Mouse (Mus musculus) heart, embryonic 14.5 days (tissue): ENCODE measurements around the gene Dctn1. TPM values are rescaled to one million over a fixed set of nuclear protein-coding genes. Genes with fewer than 3 reads are reported as not detected.

Experiments used
- ATAC-seq: fragments of 200-750 bp; cut with Nextera tagmentation; 2 replicates; pipeline ENCODE4 v1.8.0; 2017; ENCODE audit warnings: low read depth, moderate TSS enrichment; ENCODE audit not compliant: insufficient number of reproducible peaks, insufficient read depth, low FRiP score
- H3K27ac ChIP-seq, 2 experiments: fragments of 200-500 bp in 1 of 2; fragments of 300-500 bp in 1 of 2; sonication (generic) in 1 of 2; replicated peaks in 1 of 2; 2 replicates each; pipeline ENCODE4 v1.5.1; 2012 to 2014; ENCODE audit warnings: low read depth in 2 of 2, low read length in 2 of 2, control low read depth in 1 of 2, mild to moderate bottlenecking in 1 of 2, mixed read lengths in 1 of 2; ENCODE audit not compliant: control insufficient read depth in 1 of 2, insufficient read depth in 1 of 2
- H3K27me3 ChIP-seq: fragments of 300-500 bp; sonication (generic); 2 replicates; pipeline ENCODE4 v1.6.1; 2014; ENCODE audit warnings: mild to moderate bottlenecking, low read length, control low read depth; ENCODE audit not compliant: control insufficient read depth, insufficient read depth
- H3K36me3 ChIP-seq: fragments of 300-500 bp; sonication (generic); 2 replicates; pipeline ENCODE4 v1.6.1; 2014; ENCODE audit warnings: mild to moderate bottlenecking, control low read depth, low read length, mixed read lengths; ENCODE audit not compliant: control insufficient read depth, insufficient read depth
- H3K4me1 ChIP-seq, 2 experiments: fragments of 200-500 bp in 1 of 2; fragments of 300-500 bp in 1 of 2; sonication (generic) in 1 of 2; 2 replicates each; pipeline ENCODE4 v1.6.1; 2012 to 2014; ENCODE audit warnings: low read length in 2 of 2, control low read depth in 1 of 2, mixed read lengths in 1 of 2; ENCODE audit not compliant: control insufficient read depth in 2 of 2, insufficient read depth in 2 of 2
- H3K4me2 ChIP-seq: fragments of 300-500 bp; sonication (generic); 2 replicates; pipeline ENCODE4 v1.6.1; 2014; ENCODE audit warnings: mild to moderate bottlenecking, low read length
- H3K4me3 ChIP-seq, 2 experiments: fragments of 200-500 bp in 1 of 2; fragments of 300-500 bp in 1 of 2; sonication (generic) in 1 of 2; 2 replicates each; pipeline ENCODE4 v1.5.1; 2012 to 2014; ENCODE audit warnings: low read length in 2 of 2, mild to moderate bottlenecking in 2 of 2, control low read depth in 1 of 2, low read depth in 1 of 2, moderate library complexity in 1 of 2; ENCODE audit not compliant: control insufficient read depth in 1 of 2, insufficient read depth in 1 of 2
- H3K9ac ChIP-seq: fragments of 300-500 bp; sonication (generic); 2 replicates; pipeline ENCODE4 v1.6.1; 2014; ENCODE audit warnings: mild to moderate bottlenecking, low read length
- H3K9me3 ChIP-seq: fragments of 300-500 bp; sonication (generic); 2 replicates; pipeline ENCODE4 v1.6.1; 2016; ENCODE audit warnings: low read length, control low read depth; ENCODE audit not compliant: control insufficient read depth
- WGBS: fragments of 180-500 bp; shearing (Covaris S2); extraction: QIAGEN DNeasy Blood & Tissue Kit; methylation state at CpG from one replicate; pipeline ENCODE4 v1.1.7; 2014; 5-methylcytosine and 5-hydroxymethylcytosine counted together
- polyA plus RNA-seq: library from polyadenylated mRNA; unstranded; fragments of >200 nt; fragmentation: Nextera tagmentation; extraction: Ambion mirVana; gene quantifications from 2 replicates; pipeline ENCODE4 v1.2.1, GENCODE M21; 2014

Dctn1 gene
- polyA plus RNA-seq, 1 experiment from 2014 or later = 60.2 TPM

- H3K4me3 ChIP-seq = no peak overlapping the region
- H3K4me2 ChIP-seq = no peak overlapping the region
- no peaks in the 10 kb centered on the region for H3K36me3 ChIP-seq
- no peak for ATAC-seq
- H3K27ac ChIP-seq = no peak overlapping the region
- no peaks in the 10 kb centered on the region for H3K27me3 ChIP-seq
- 52% methylated on average over 9 of the region's 9 CpGs for WGBS
- no peak overlapping the region for H3K9ac ChIP-seq
- peaks cover 8 to 10% of the 10 kb centered on the region in 2 experiments; a peak in 2 of 4 replicates for H3K4me1 ChIP-seq
- H3K9me3 ChIP-seq = no peaks in the 10 kb centered on the region
Observed at GRCm38 (mm10) chr6:83207361-83208049, 41.8 kb downstream of the Dctn1 start.

DNA sequence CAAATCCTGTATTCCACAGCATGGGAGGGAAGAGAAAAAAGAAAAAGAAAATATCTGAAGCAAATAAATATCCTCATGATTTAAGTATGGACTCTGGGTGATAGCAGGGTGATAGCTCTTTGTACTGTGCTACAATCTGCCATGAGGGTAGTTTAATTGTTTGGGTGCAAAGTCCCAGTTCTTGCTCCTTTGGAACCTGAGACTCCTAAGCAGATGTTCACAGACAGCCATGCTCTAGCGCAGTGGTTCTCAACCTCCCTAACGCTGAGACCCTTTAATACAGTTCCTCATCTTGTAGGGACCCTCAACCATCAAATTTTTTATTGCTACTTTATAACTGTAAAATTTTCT, 42.3 kb downstream of the Dctn1 start:
- no peak overlapping the region for H3K4me3 ChIP-seq
- ATAC-seq = no peak
- no peaks in the 10 kb centered on the region for H3K9me3 ChIP-seq
- no peaks in the 10 kb centered on the region for H3K27me3 ChIP-seq
- H3K4me2 ChIP-seq = no peak overlapping the region
- no peak overlapping the region for H3K9ac ChIP-seq
- H3K4me1 ChIP-seq = peaks cover 8 to 10% of the 10 kb centered on the region in 2 experiments; a peak in 2 of 4 replicates
- WGBS = 88% methylated on average over 2 of the region's 2 CpGs
- H3K27ac ChIP-seq = no peak overlapping the region
- no peaks in the 10 kb centered on the region for H3K36me3 ChIP-seq

- no peak for ATAC-seq
- 42% methylated on average over 2 of the region's 2 CpGs for WGBS
- H3K4me1 ChIP-seq = peaks cover 8 to 10% of the 10 kb centered on the region in 2 experiments; a peak in 2 of 4 replicates
- H3K4me2 ChIP-seq = no peak overlapping the region
- no peaks in the 10 kb centered on the region for H3K36me3 ChIP-seq
- no peak overlapping the region for H3K4me3 ChIP-seq
- H3K9me3 ChIP-seq = no peaks in the 10 kb centered on the region
- no peaks in the 10 kb centered on the region for H3K27me3 ChIP-seq
- H3K27ac ChIP-seq = no peak overlapping the region
- H3K9ac ChIP-seq = no peak overlapping the region
Observed at GRCm38 (mm10) chr6:83210495-83210894, 44.8 kb downstream of the Dctn1 start.

GRCm38 (mm10) chr6:83211526-83211925, 45.8 kb downstream of the Dctn1 start:
- no peak overlapping the region for H3K4me2 ChIP-seq
- no peak for ATAC-seq
- no peaks in the 10 kb centered on the region for H3K9me3 ChIP-seq
- no peak overlapping the region for H3K27ac ChIP-seq
- H3K27me3 ChIP-seq = no peaks in the 10 kb centered on the region
- 15% methylated on average over 5 of the region's 5 CpGs for WGBS
- H3K36me3 ChIP-seq = no peaks in the 10 kb centered on the region
- H3K9ac ChIP-seq = peak overlapping the region; percentile 39; the same call in 1 of the 2 replicates
- peaks cover 8 to 10% of the 10 kb centered on the region in 2 experiments; a peak in 2 of 4 replicates for H3K4me1 ChIP-seq
- H3K4me3 ChIP-seq = no peak overlapping the region

- H3K9ac ChIP-seq = no peak overlapping the region
Observed at GRCm38 (mm10) chr6:83215002-83215666, 49.4 kb downstream of the Dctn1 start.

DNA sequence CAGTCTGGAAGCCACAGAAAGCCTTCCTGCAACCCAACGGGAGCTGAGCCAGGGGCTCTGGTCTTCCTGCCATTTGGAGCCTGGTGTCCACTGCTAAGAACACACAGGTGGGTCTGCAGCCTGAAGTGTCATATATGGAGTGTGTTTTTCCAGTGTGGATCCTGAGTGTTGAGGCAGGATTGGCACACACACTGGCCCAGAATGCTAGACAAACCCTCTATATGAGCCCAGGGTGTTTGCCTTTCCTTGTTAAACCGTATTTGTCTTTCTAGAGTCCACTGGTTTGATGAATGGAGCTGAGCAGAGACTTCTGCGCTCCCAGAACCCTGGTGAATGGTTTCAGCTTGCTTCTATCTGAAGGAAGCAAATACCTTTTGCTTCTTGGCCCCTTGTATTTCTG, 54.1 kb downstream of the Dctn1 start, which contains the start of gene Slc4a5:
TSS of gene Slc4a5 (plus strand) at position 15 of the 400 bp plus-strand sequence.
- WGBS = 74% methylated on average over 3 of the region's 3 CpGs
- H3K27ac ChIP-seq = no peak within 1 kb of the TSS
- no peaks in the 10 kb centered on the region; a peak in 1 of 4 replicates for H3K4me1 ChIP-seq
- H3K4me2 ChIP-seq = no peak within 1 kb of the TSS
- H3K9me3 ChIP-seq = no peaks in the 10 kb centered on the region
- ATAC-seq = no peak
- no peak within 1 kb of the TSS for H3K9ac ChIP-seq
- H3K27me3 ChIP-seq = no peaks in the 10 kb centered on the region
- H3K4me3 ChIP-seq = no peak within 1 kb of the TSS
- no peaks in the 10 kb centered on the region for H3K36me3 ChIP-seq

More at GRCm38 (mm10) chr6:83215002-83215666, 49.4 kb downstream of the Dctn1 start:
- H3K9me3 ChIP-seq = no peaks in the 10 kb centered on the region
- WGBS = 7% methylated on average over 7 of the region's 7 CpGs
- H3K36me3 ChIP-seq = no peaks in the 10 kb centered on the region
- ATAC-seq = no peak
- peaks cover 5 to 7% of the 10 kb centered on the region in 2 experiments; a peak in 2 of 4 replicates for H3K4me1 ChIP-seq
- H3K4me3 ChIP-seq = no peak overlapping the region
- no peak overlapping the region for H3K27ac ChIP-seq
- no peaks in the 10 kb centered on the region for H3K27me3 ChIP-seq
- no peak overlapping the region for H3K4me2 ChIP-seq

DNA sequence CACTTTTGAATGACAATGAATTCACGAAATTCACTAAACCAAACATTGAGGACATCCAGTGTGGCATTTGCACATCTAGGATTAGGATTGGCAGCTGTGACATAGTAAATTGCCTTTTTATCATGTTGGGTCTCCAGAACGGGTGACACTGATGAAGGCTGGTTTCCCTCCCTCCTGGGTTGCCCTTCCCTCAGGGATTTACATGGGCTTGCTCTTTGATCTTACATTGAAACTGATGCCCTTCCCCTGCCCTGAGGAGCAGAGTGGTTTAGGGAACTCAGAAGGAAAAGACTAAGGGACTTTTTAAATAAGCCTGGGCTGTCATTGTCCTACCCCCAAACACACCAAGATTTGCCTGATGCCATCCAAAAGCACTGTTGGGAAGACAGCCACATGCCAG, 65.8 kb downstream of the Dctn1 start:
- H3K9me3 ChIP-seq = no peaks in the 10 kb centered on the region
- H3K36me3 ChIP-seq = no peaks in the 10 kb centered on the region
- no peak overlapping the region for H3K27ac ChIP-seq
- H3K27me3 ChIP-seq = no peaks in the 10 kb centered on the region
- no peak for ATAC-seq
- no peak overlapping the region for H3K9ac ChIP-seq
- no peak overlapping the region for H3K4me3 ChIP-seq
- 39% methylated on average over 2 of the region's 2 CpGs for WGBS
- no peak overlapping the region for H3K4me2 ChIP-seq
- peaks cover 10 to 11% of the 10 kb centered on the region in 2 experiments for H3K4me1 ChIP-seq
